9 mouse cellular contexts compared by ENCODE assay signal in genomic region chr15:79281389-79281788, GRCm38 (mm10). TPM values are rescaled to one million over a fixed set of nuclear protein-coding genes. Genes with fewer than 3 reads are reported as not detected.
A peak's percentile ranks its signal among the peaks of the same experiment; 100 is the strongest.
DNase-seq lines count a peak whose midpoint lies in the region; ATAC-seq and TF ChIP-seq lines count a peak whose summit lies in the region.
"Had no signal": no experiment of that assay in that cellular context is flagged by ENCODE, and none has a peak within 500 bp of the region (broad histone marks: within the 10 kb centered on the region; RNA-seq: fewer than 3 reads in every experiment).

No protein-coding gene starts in this region.

- no peak for TF ChIP-seq CTCF in heart, adult 2 months (IDR thresholded peaks at IDR 0.05)

- intact Hi-C loops in heart, adult 2 months (cut with DNase I): loop anchor here (5.0 kb wide), 2 partner anchors 41 to 186 kb away; no protein-coding TSS in a partner anchor

- H3K9ac ChIP-seq in heart, embryonic 11.5 days (ENCODE audit: low read depth, low read length): no peak overlapping the region
- H3K9ac ChIP-seq in heart, adult 2 months (ENCODE audit: low read depth, low read length): no peak overlapping the region
- no peak overlapping the region for H3K9ac ChIP-seq in embryonic facial prominence, embryonic 14.5 days (ENCODE audit: low read depth, low read length)

- no peaks in the 10 kb centered on the region for H3K36me3 ChIP-seq in heart, embryonic 11.5 days (ENCODE audit: control insufficient read depth, insufficient read depth, low read length)
- H3K36me3 ChIP-seq in heart, adult 2 months (ENCODE audit: control insufficient read depth, insufficient read depth, low read length): no peaks in the 10 kb centered on the region
- H3K36me3 ChIP-seq in embryonic facial prominence, embryonic 14.5 days (ENCODE audit: control insufficient read depth, insufficient read depth, low read length): no peaks in the 10 kb centered on the region

- H3K4me1 ChIP-seq in heart, embryonic 11.5 days (ENCODE audit: control insufficient read depth, insufficient read depth, low read length): no peaks in the 10 kb centered on the region
- no peaks in the 10 kb centered on the region for H3K4me1 ChIP-seq in heart, adult 2 months (ENCODE audit: control insufficient read depth, insufficient read depth, low read length)
- no peaks in the 10 kb centered on the region for H3K4me1 ChIP-seq in embryonic facial prominence, embryonic 14.5 days (ENCODE audit: control insufficient read depth, insufficient read depth, low read length)

- H3K4me2 ChIP-seq in heart, embryonic 11.5 days: no peak overlapping the region
- no peak overlapping the region for H3K4me2 ChIP-seq in embryonic facial prominence, embryonic 14.5 days (ENCODE audit: low read depth, low read length)

- no peak for TF ChIP-seq EP300 in heart, adult 2 months (IDR thresholded peaks at IDR 0.05; ENCODE audit: insufficient read depth, low read depth, low read length)

- no peak overlapping the region for H3K27ac ChIP-seq in heart, embryonic 11.5 days (ENCODE audit: low read depth, low read length)
- H3K27ac ChIP-seq in heart, adult 2 months: no peak overlapping the region
- H3K27ac ChIP-seq in embryonic facial prominence, embryonic 14.5 days (replicated peaks; ENCODE audit: low read depth, low read length): no peak overlapping the region

- DNase-seq in heart, adult 2 months: no peak
- DNase-seq in embryonic facial prominence, embryonic 14.5 days (ENCODE audit: low spot score): peak; percentile 86
- DNase-seq in lung, postnatal 10 days: peak; percentile 78
- peak; percentile 83 for DNase-seq in thymus, postnatal 14 days
- DNase-seq in cerebellum, adult 8-10 months: no peak
- DNase-seq in layer of hippocampus, postnatal 10 days (ENCODE audit: low spot score in 2 of 2): no peak
- no peak for DNase-seq in ovary, postnatal 14 days (ENCODE audit: low spot score)

- H3K4me3 ChIP-seq in heart, embryonic 11.5 days (ENCODE audit: low read depth, low read length): no peak overlapping the region
- H3K4me3 ChIP-seq in heart, adult 2 months: no peak overlapping the region
- no peak overlapping the region for H3K4me3 ChIP-seq in embryonic facial prominence, embryonic 14.5 days (ENCODE audit: low read depth, low read length)

- peak; percentile 67; the same call in 1 of the 2 replicates for ATAC-seq in heart, embryonic 11.5 days (replicated peaks; ENCODE audit: insufficient number of reproducible peaks, low FRiP score, low TSS enrichment)
- peak; percentile 56; the same call in 1 of the 2 replicates for ATAC-seq in embryonic facial prominence, embryonic 14.5 days (ENCODE audit: low read depth)

- H3K27me3 ChIP-seq in heart, embryonic 11.5 days (ENCODE audit: control insufficient read depth, insufficient read depth, low read length): no peaks in the 10 kb centered on the region
- no peaks in the 10 kb centered on the region for H3K27me3 ChIP-seq in heart, adult 2 months (ENCODE audit: control insufficient read depth, insufficient read depth, low read length)
- H3K27me3 ChIP-seq in embryonic facial prominence, embryonic 14.5 days (replicated peaks; ENCODE audit: control insufficient read depth, insufficient read depth, low read length): no peaks in the 10 kb centered on the region

- TF ChIP-seq POLR2A in heart, adult 2 months (IDR thresholded peaks at IDR 0.05; ENCODE audit: insufficient read depth, low read depth, low read length): no peak

- H3K79me2 ChIP-seq in heart, adult 2 months (replicated peaks; ENCODE audit: control insufficient read depth, insufficient read depth, low read length): no peaks in the 10 kb centered on the region

- H3K9me3 ChIP-seq in heart, embryonic 11.5 days (replicated peaks; ENCODE audit: control insufficient read depth, low read length): no peaks in the 10 kb centered on the region
- H3K9me3 ChIP-seq in embryonic facial prominence, embryonic 14.5 days (ENCODE audit: control insufficient read depth, low read length): no peaks in the 10 kb centered on the region

- WGBS in heart, embryonic 11.5 days (ENCODE audit: insufficient replicate concordance): 59% methylated on average over 1 of the region's 1 CpGs
- WGBS in heart, adult 2 months: 84% methylated on average over 1 of the region's 1 CpGs
- WGBS in embryonic facial prominence, embryonic 14.5 days: 100% methylated on average over 1 of the region's 1 CpGs

RNA-seq across cellular contexts. Expression of gene Baiap2l2, which starts 3.9 kb away (rescaled TPM):
- 11.1 and 14.0 TPM in 2 replicates for polyA plus RNA-seq in heart, embryonic 11.5 days (2014; fragmentation: Nextera tagmentation; extraction: Ambion mirVana)
- total RNA-seq in heart, adult 2 months (2021): under 1 TPM; 0.78 to 0.84 TPM
- 0.70 and 2.9 TPM in 2 replicates for polyA plus RNA-seq in heart, adult 2 months (2012; rRNA removed)
- polyA plus RNA-seq in embryonic facial prominence, embryonic 14.5 days (2014; fragmentation: Nextera tagmentation; extraction: Ambion mirVana): 5.6 and 6.9 TPM in 2 replicates
- 1 to 10 TPM; 2.8 to 4.8 TPM for total RNA-seq in layer of hippocampus, postnatal 10 days (2021)

RNA-seq across cellular contexts. Expression of gene Slc16a8, which starts 26.8 kb away (rescaled TPM):
- polyA plus RNA-seq in heart, embryonic 11.5 days (2014; fragmentation: Nextera tagmentation; extraction: Ambion mirVana): 0.17 TPM in 1 of 2 replicates, not detected in the other
- total RNA-seq in heart, adult 2 months (2021): under 1 TPM; 0.16 to 0.39 TPM
- 0.12 and 0.57 TPM in 2 replicates for polyA plus RNA-seq in heart, adult 2 months (2012; rRNA removed)
- polyA plus RNA-seq in embryonic facial prominence, embryonic 14.5 days (2014; fragmentation: Nextera tagmentation; extraction: Ambion mirVana): 0.28 and 0.29 TPM in 2 replicates
- total RNA-seq in layer of hippocampus, postnatal 10 days (2021): under 1 TPM in 1 of 2 experiments, not detected in 1; 0.41 TPM
- polyA plus RNA-seq: forebrain, embryonic 11.5 days had no signal

RNA-seq across cellular contexts. Expression of gene Pla2g6, which starts 46.8 kb away (rescaled TPM):
- 11.6 and 12.9 TPM in 2 replicates for polyA plus RNA-seq in heart, embryonic 11.5 days (2014; fragmentation: Nextera tagmentation; extraction: Ambion mirVana)
- 10 to 100 TPM; 10.7 to 11.0 TPM for total RNA-seq in heart, adult 2 months (2021)
- polyA plus RNA-seq in heart, adult 2 months (2012; rRNA removed): 11.7 and 14.0 TPM in 2 replicates
- 13.3 and 14.6 TPM in 2 replicates for polyA plus RNA-seq in embryonic facial prominence, embryonic 14.5 days (2014; fragmentation: Nextera tagmentation; extraction: Ambion mirVana)
- total RNA-seq in layer of hippocampus, postnatal 10 days (2021): 10 to 100 TPM; 18.3 to 22.5 TPM

RNA-seq across cellular contexts. Expression of gene Gm49486, which starts 52.2 kb away (rescaled TPM):
- 0.59 and 0.64 TPM in 2 replicates for polyA plus RNA-seq in heart, embryonic 11.5 days (2014; fragmentation: Nextera tagmentation; extraction: Ambion mirVana)
- 1 to 10 TPM in 1 of 2 experiments, under 1 TPM in 1; 0.61 to 1.4 TPM for total RNA-seq in heart, adult 2 months (2021)
- 0.39 and 0.59 TPM in 2 replicates for polyA plus RNA-seq in heart, adult 2 months (2012; rRNA removed)
- polyA plus RNA-seq in embryonic facial prominence, embryonic 14.5 days (2014; fragmentation: Nextera tagmentation; extraction: Ambion mirVana): 1.1 TPM in 2 replicates
- 1 to 10 TPM in 1 of 2 experiments, under 1 TPM in 1; 0.80 to 1.0 TPM for total RNA-seq in layer of hippocampus, postnatal 10 days (2021)

RNA-seq across cellular contexts. Expression of gene Pick1, which starts 52.4 kb away (rescaled TPM):
- polyA plus RNA-seq in heart, embryonic 11.5 days (2014; fragmentation: Nextera tagmentation; extraction: Ambion mirVana): 17.6 and 19.3 TPM in 2 replicates
- total RNA-seq in heart, adult 2 months (2021): 10 to 100 TPM; 21.3 to 24.0 TPM
- polyA plus RNA-seq in heart, adult 2 months (2012; rRNA removed): 27.7 and 35.5 TPM in 2 replicates
- 18.1 and 21.3 TPM in 2 replicates for polyA plus RNA-seq in embryonic facial prominence, embryonic 14.5 days (2014; fragmentation: Nextera tagmentation; extraction: Ambion mirVana)
- 10 to 100 TPM; 53.0 to 55.1 TPM for total RNA-seq in layer of hippocampus, postnatal 10 days (2021)

Comparison
In these comparisons a context has a peak if more than half of its experiments do, and no peak if none do; other contexts are left out.
1. DNase-seq: peak in embryonic facial prominence, embryonic 14.5 days (single experiment), lung, postnatal 10 days (single experiment) and thymus, postnatal 14 days (single experiment); none in heart, adult 2 months (0 of 2), cerebellum, adult 8-10 months (single experiment), layer of hippocampus, postnatal 10 days (0 of 2) and ovary, postnatal 14 days (single experiment).